In the genomic region with DNA sequence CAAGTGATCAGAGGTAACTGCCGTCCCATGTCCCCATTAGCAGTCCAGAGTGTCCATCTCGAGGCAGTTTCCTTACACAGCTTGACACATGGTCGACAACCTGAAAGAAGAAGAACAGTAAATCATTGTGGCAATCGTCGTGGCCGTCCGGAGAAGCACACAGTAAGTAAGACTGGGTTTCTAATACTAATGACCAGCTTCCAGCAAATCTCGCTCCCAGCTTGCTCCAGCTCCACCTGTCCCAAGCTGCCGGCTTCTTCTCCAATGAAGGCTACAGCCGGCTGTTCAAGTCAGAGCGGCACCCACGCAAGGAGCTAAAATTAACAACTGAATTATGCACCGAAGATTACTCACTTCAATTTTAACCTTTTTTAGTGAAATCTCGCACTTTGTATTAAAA, we compare ENCODE assay signal across 9 mouse cellular contexts. TPM values are rescaled to one million over a fixed set of nuclear protein-coding genes. Genes with fewer than 3 reads are reported as not detected.
A peak's percentile ranks its signal among the peaks of the same experiment; 100 is the strongest.
DNase-seq lines count a peak whose midpoint lies in the region; ATAC-seq and TF ChIP-seq lines count a peak whose summit lies in the region.
"Had no signal": no experiment of that assay in that cellular context is flagged by ENCODE, and none has a peak within 500 bp of the region (broad histone marks: within the 10 kb centered on the region; RNA-seq: fewer than 3 reads in every experiment).

No protein-coding gene starts in this region.

- TF ChIP-seq POLR2A in cerebellum, adult 2 months (IDR thresholded peaks at IDR 0.05; ENCODE audit: borderline replicate concordance, insufficient read depth, low read length), result 0 out of 2 replicates have a peak, but pooled peaks have one; percentile 18

- H3K9ac ChIP-seq in forebrain, embryonic 12.5 days, result no peak overlapping the region
- H3K9ac ChIP-seq: lung, embryonic 15.5 days had no signal

- no peaks in the 10 kb centered on the region for H3K9me3 ChIP-seq in forebrain, embryonic 12.5 days
- H3K9me3 ChIP-seq: lung, embryonic 15.5 days had no signal

- peak overlapping the region; percentile 30 for H3K4me2 ChIP-seq in forebrain, embryonic 12.5 days
- H3K4me2 ChIP-seq: lung, embryonic 15.5 days had no signal

- peak; percentile 64 to 86 for DNase-seq in frontal cortex, adult 2 months (ENCODE audit: extremely low spot score in 1 of 2, low spot score in 1 of 2)
- DNase-seq in frontal cortex, postnatal 10 days (ENCODE audit: low spot score in 2 of 2), result no peak
- peak; percentile 77 to 80 for DNase-seq in cerebellum, adult 2 months
- DNase-seq in mesoderm, embryonic 11.5 days (ENCODE audit: low read depth, low spot score), result peak; percentile 17
- DNase-seq in testis, postnatal 14 days (ENCODE audit: low spot score), result no peak
- no peak for DNase-seq in gastrocnemius, adult 18-20 months (ENCODE audit: low spot score)

- TF ChIP-seq CTCF in cerebellum, adult 2 months (IDR thresholded peaks at IDR 0.05; ENCODE audit: borderline replicate concordance, insufficient read depth, low read depth, low read length), result no peak

- peak overlapping the region; percentile 90 for H3K27ac ChIP-seq in cerebellum, adult 2 months (ENCODE audit: insufficient read depth, low read length)
- H3K27ac ChIP-seq in forebrain, embryonic 12.5 days, result no peak overlapping the region
- H3K27ac ChIP-seq: lung, embryonic 15.5 days had no signal

- no peak for ATAC-seq in forebrain, embryonic 12.5 days (ENCODE audit: low FRiP score)
- ATAC-seq in erythroid progenitor cell, adult 5-6 weeks (replicated peaks; ENCODE audit: low FRiP score, poor library complexity, severe bottlenecking), result no peak

- H3K4me3 ChIP-seq in cerebellum, adult 2 months (replicated peaks; ENCODE audit: insufficient read depth, low read depth, low read length), result peak overlapping the region; percentile 80
- H3K4me3 ChIP-seq in forebrain, embryonic 12.5 days (replicated peaks), result no peak overlapping the region
- H3K4me3 ChIP-seq: lung, embryonic 15.5 days had no signal

- H3K27me3 ChIP-seq in cerebellum, adult 2 months (ENCODE audit: control insufficient read depth, insufficient read depth, low read length), result no peaks in the 10 kb centered on the region
- peaks cover 23% of the 10 kb centered on the region for H3K27me3 ChIP-seq in forebrain, embryonic 12.5 days

- H3K4me1 ChIP-seq in cerebellum, adult 2 months (ENCODE audit: control insufficient read depth, insufficient read depth, low read length), result peaks cover 23% of the 10 kb centered on the region
- peaks cover 30% of the 10 kb centered on the region for H3K4me1 ChIP-seq in forebrain, embryonic 12.5 days

- WGBS in cerebellum, adult 2 months, result 5% methylated on average over 14 of the region's 14 CpGs
- WGBS in forebrain, embryonic 12.5 days, result 32% methylated on average over 14 of the region's 14 CpGs

- H3K36me3 ChIP-seq in forebrain, embryonic 12.5 days (replicated peaks), result no peaks in the 10 kb centered on the region
- H3K36me3 ChIP-seq: lung, embryonic 15.5 days had no signal

RNA-seq across cellular contexts. Expression of a gene that starts 48.1 kb away (rescaled TPM):
- 427 and 434 TPM in 2 replicates for polyA plus RNA-seq in frontal cortex, adult 2 months (2012; rRNA removed)
- polyA plus RNA-seq in cerebellum, adult 2 months (2012; rRNA removed), result 116 and 124 TPM in 2 replicates
- 8.3 and 10.4 TPM in 2 replicates for polyA plus RNA-seq in forebrain, embryonic 12.5 days (2016; fragmentation: Nextera tagmentation; extraction: Ambion mirVana)
- 1.3 and 1.4 TPM in 2 replicates for total RNA-seq in erythroid progenitor cell, adult 5-6 weeks (2015; ENCODE audit: low replicate concordance)
- total RNA-seq in erythroid progenitor cell, adult 5-6 weeks (2017; ENCODE audit: low replicate concordance), result 2.2 and 3.0 TPM in 2 replicates
- 10 to 100 TPM in 1 of 2 experiments, 1 to 10 TPM in 1; 6.8 to 10.7 TPM for total RNA-seq in gastrocnemius, adult 18-20 months (2021)

Comparison
In these comparisons a context has a peak if more than half of its experiments do, and no peak if none do; other contexts are left out.
1. DNase-seq: peak in frontal cortex, adult 2 months (2 of 2), cerebellum, adult 2 months (2 of 2) and mesoderm, embryonic 11.5 days (single experiment); none in frontal cortex, postnatal 10 days (0 of 2), testis, postnatal 14 days (single experiment) and gastrocnemius, adult 18-20 months (single experiment).
2. RNA of a gene that starts 48.1 kb away (polyA plus RNA-seq): 427 to 434 TPM in frontal cortex, adult 2 months and 116 to 124 TPM in cerebellum, adult 2 months; 8.3 to 10.4 TPM in forebrain, embryonic 12.5 days; every median in the first group is over 10 times any median in the second.